Comparison of ENCODE assay signal across 9 mouse cellular contexts in genomic region chr2:85098824-85099511, GRCm38 (mm10). TPM values are rescaled to one million over a fixed set of nuclear protein-coding genes. Genes with fewer than 3 reads are reported as not detected.
DNase-seq lines count a peak whose midpoint lies in the region; ATAC-seq and TF ChIP-seq lines count a peak whose summit lies in the region.
"Had no signal": no experiment of that assay in that cellular context is flagged by ENCODE, and none has a peak within 500 bp of the region (broad histone marks: within the 10 kb centered on the region; RNA-seq: fewer than 3 reads in every experiment).

No protein-coding gene starts in this region.

- H3K36me3 ChIP-seq in midbrain, embryonic 15.5 days (replicated peaks), result no peaks in the 10 kb centered on the region
- H3K36me3 ChIP-seq in midbrain, embryonic 14.5 days (ENCODE audit: control insufficient read depth, insufficient read depth, low read length), result no peaks in the 10 kb centered on the region
- H3K36me3 ChIP-seq in heart, embryonic 12.5 days, result peaks cover 4% of the 10 kb centered on the region; the same call in 1 of the 2 replicates
- H3K36me3 ChIP-seq in small intestine, adult 2 months (ENCODE audit: control insufficient read depth, insufficient read depth, low read length), result no peaks in the 10 kb centered on the region
- no peaks in the 10 kb centered on the region for H3K36me3 ChIP-seq in forebrain, embryonic 14.5 days (ENCODE audit: control insufficient read depth, insufficient read depth, low read length)

- H3K9me3 ChIP-seq in midbrain, embryonic 15.5 days, result 0 out of 2 replicates have a peak, but pooled peaks cover 5% of the 10 kb centered on the region
- no peaks in the 10 kb centered on the region for H3K9me3 ChIP-seq in midbrain, embryonic 14.5 days (ENCODE audit: control insufficient read depth, low read length)
- H3K9me3 ChIP-seq in heart, embryonic 12.5 days (replicated peaks), result peaks cover 7% of the 10 kb centered on the region
- H3K9me3 ChIP-seq in forebrain, embryonic 14.5 days (replicated peaks; ENCODE audit: control insufficient read depth, low read length), result no peaks in the 10 kb centered on the region

- ATAC-seq in midbrain, embryonic 15.5 days (replicated peaks), result no peak
- no peak for ATAC-seq in midbrain, embryonic 14.5 days (ENCODE audit: low FRiP score, low TSS enrichment)
- ATAC-seq in heart, embryonic 12.5 days (ENCODE audit: insufficient number of reproducible peaks, low FRiP score), result peak; percentile 86
- ATAC-seq in forebrain, embryonic 14.5 days, result no peak
- ATAC-seq in CD4-positive, CD25-positive, alpha-beta regulatory T cell, adult 4 months, result no peak

- no peak overlapping the region for H3K4me3 ChIP-seq in midbrain, embryonic 15.5 days
- H3K4me3 ChIP-seq in midbrain, embryonic 14.5 days (replicated peaks; ENCODE audit: low read depth, low read length), result no peak overlapping the region
- no peak overlapping the region for H3K4me3 ChIP-seq in heart, embryonic 12.5 days
- H3K4me3 ChIP-seq in small intestine, adult 2 months (ENCODE audit: low read depth, low read length), result no peak overlapping the region
- no peak overlapping the region for H3K4me3 ChIP-seq in forebrain, embryonic 14.5 days (ENCODE audit: low read depth, low read length)
- H3K4me3 ChIP-seq: megakaryocyte, embryonic 14.5 days had no signal

- H3K27ac ChIP-seq in midbrain, embryonic 15.5 days, result 0 out of 2 replicates have a peak overlapping the region, but pooled peaks have one; percentile 12
- H3K27ac ChIP-seq in midbrain, embryonic 14.5 days (replicated peaks; ENCODE audit: low read depth, low read length), result no peak overlapping the region
- H3K27ac ChIP-seq in heart, embryonic 12.5 days (ENCODE audit: poor library complexity, severe bottlenecking), result peak overlapping the region; percentile 86
- peak overlapping the region; percentile 40 for H3K27ac ChIP-seq in small intestine, adult 2 months (ENCODE audit: insufficient read depth, low read depth, low read length)
- H3K27ac ChIP-seq in forebrain, embryonic 14.5 days (ENCODE audit: low read depth, low read length), result no peak overlapping the region

- 0 out of 2 replicates have a peak, but pooled peaks have one; percentile 8 for TF ChIP-seq POLR2A in small intestine, adult 2 months (IDR thresholded peaks at IDR 0.05; ENCODE audit: low read depth, low read length)

- H3K9ac ChIP-seq in midbrain, embryonic 15.5 days, result no peak overlapping the region
- no peak overlapping the region for H3K9ac ChIP-seq in midbrain, embryonic 14.5 days (replicated peaks; ENCODE audit: low read length)
- no peak overlapping the region for H3K9ac ChIP-seq in heart, embryonic 12.5 days
- no peak overlapping the region for H3K9ac ChIP-seq in forebrain, embryonic 14.5 days (ENCODE audit: low read length)

- no peak for DNase-seq in midbrain, embryonic 14.5 days
- DNase-seq in kidney, postnatal 4 days, result peak; percentile 64 to 72
- DNase-seq in forebrain, embryonic 14.5 days (ENCODE audit: low spot score), result no peak
- no peak for DNase-seq in embryo, embryonic 10.5 days (ENCODE audit: low spot score)

- no peak for TF ChIP-seq CTCF in small intestine, adult 2 months (IDR thresholded peaks at IDR 0.05; ENCODE audit: extremely low read depth, insufficient read length, insufficient replicate concordance, low read depth, low read length)

- H3K4me2 ChIP-seq in midbrain, embryonic 15.5 days, result no peak overlapping the region
- no peak overlapping the region for H3K4me2 ChIP-seq in midbrain, embryonic 14.5 days (ENCODE audit: low read length)
- peak overlapping the region; percentile 40 for H3K4me2 ChIP-seq in heart, embryonic 12.5 days
- no peak overlapping the region for H3K4me2 ChIP-seq in forebrain, embryonic 14.5 days (ENCODE audit: low read length)

- no peaks in the 10 kb centered on the region for H3K4me1 ChIP-seq in midbrain, embryonic 15.5 days
- H3K4me1 ChIP-seq in midbrain, embryonic 14.5 days (ENCODE audit: control insufficient read depth, insufficient read depth, low read length), result no peaks in the 10 kb centered on the region
- peaks cover 10% of the 10 kb centered on the region; the same call in 1 of the 2 replicates for H3K4me1 ChIP-seq in heart, embryonic 12.5 days (replicated peaks)
- peaks cover 24% of the 10 kb centered on the region; the same call in 1 of the 2 replicates for H3K4me1 ChIP-seq in small intestine, adult 2 months (ENCODE audit: control insufficient read depth, insufficient read depth, insufficient read length, low read length)
- no peaks in the 10 kb centered on the region for H3K4me1 ChIP-seq in forebrain, embryonic 14.5 days (ENCODE audit: control insufficient read depth, insufficient read depth, low read length)
- H3K4me1 ChIP-seq: megakaryocyte, embryonic 14.5 days had no signal

- no peaks in the 10 kb centered on the region for H3K27me3 ChIP-seq in midbrain, embryonic 15.5 days (replicated peaks)
- no peaks in the 10 kb centered on the region for H3K27me3 ChIP-seq in midbrain, embryonic 14.5 days (ENCODE audit: control insufficient read depth, insufficient read depth, low read length)
- H3K27me3 ChIP-seq in heart, embryonic 12.5 days (replicated peaks), result no peaks in the 10 kb centered on the region
- no peaks in the 10 kb centered on the region for H3K27me3 ChIP-seq in small intestine, adult 2 months (ENCODE audit: control insufficient read depth, insufficient read depth, low read length)
- H3K27me3 ChIP-seq in forebrain, embryonic 14.5 days (replicated peaks; ENCODE audit: control insufficient read depth, insufficient read depth, low read length), result no peaks in the 10 kb centered on the region

- 83% methylated on average over 7 of the region's 7 CpGs for WGBS in midbrain, embryonic 15.5 days
- WGBS in midbrain, embryonic 14.5 days, result 85% methylated on average over 7 of the region's 7 CpGs
- WGBS in heart, embryonic 12.5 days, result 40% methylated on average over 7 of the region's 7 CpGs
- 41% methylated on average over 7 of the region's 7 CpGs for WGBS in small intestine, adult 2 months
- 82% methylated on average over 7 of the region's 7 CpGs for WGBS in forebrain, embryonic 14.5 days

RNA-seq across cellular contexts. Expression of gene Aplnr, which starts 37.1 kb away (rescaled TPM):
- polyA plus RNA-seq in midbrain, embryonic 15.5 days (2015; fragmentation: Nextera tagmentation; extraction: Ambion mirVana), result 30.6 TPM in 2 replicates
- 10.7 and 27.7 TPM in 2 replicates for polyA plus RNA-seq in midbrain, embryonic 14.5 days (2014; fragmentation: Nextera tagmentation; extraction: Ambion mirVana)
- polyA plus RNA-seq in heart, embryonic 12.5 days (2016; fragmentation: Nextera tagmentation; extraction: Ambion mirVana), result 8.5 and 8.6 TPM in 2 replicates
- 2.7 and 4.7 TPM in 2 replicates for polyA plus RNA-seq in small intestine, adult 2 months (2012; rRNA removed)
- polyA plus RNA-seq in forebrain, embryonic 14.5 days (2014; fragmentation: Nextera tagmentation; extraction: Ambion mirVana), result 24.8 and 25.6 TPM in 2 replicates
- not detected for polyA plus RNA-seq in CD4-positive, CD25-positive, alpha-beta regulatory T cell, adult 4 months (2017; shearing (Covaris generic))

RNA-seq across cellular contexts. Expression of gene Tnks1bp1, which starts 51.1 kb away (rescaled TPM):
- 24.3 and 25.3 TPM in 2 replicates for polyA plus RNA-seq in midbrain, embryonic 15.5 days (2015; fragmentation: Nextera tagmentation; extraction: Ambion mirVana)
- polyA plus RNA-seq in midbrain, embryonic 14.5 days (2014; fragmentation: Nextera tagmentation; extraction: Ambion mirVana), result 7.9 and 10.4 TPM in 2 replicates
- polyA plus RNA-seq in heart, embryonic 12.5 days (2016; fragmentation: Nextera tagmentation; extraction: Ambion mirVana), result 33.2 and 36.6 TPM in 2 replicates
- 29.6 and 36.9 TPM in 2 replicates for polyA plus RNA-seq in small intestine, adult 2 months (2012; rRNA removed)
- 6.7 and 10.6 TPM in 2 replicates for polyA plus RNA-seq in forebrain, embryonic 14.5 days (2014; fragmentation: Nextera tagmentation; extraction: Ambion mirVana)
- polyA plus RNA-seq in CD4-positive, CD25-positive, alpha-beta regulatory T cell, adult 4 months (2017; shearing (Covaris generic)), result 1 to 10 TPM; 3.8 to 5.6 TPM

Comparison
In these comparisons a context has a peak if more than half of its experiments do, and no peak if none do; other contexts are left out.
1. H3K27ac ChIP-seq: peak in midbrain, embryonic 15.5 days (single experiment), heart, embryonic 12.5 days (single experiment) and small intestine, adult 2 months (single experiment); none in midbrain, embryonic 14.5 days (single experiment) and forebrain, embryonic 14.5 days (single experiment).
2. DNase-seq: peak in kidney, postnatal 4 days (2 of 2); none in midbrain, embryonic 14.5 days (single experiment), forebrain, embryonic 14.5 days (single experiment) and embryo, embryonic 10.5 days (single experiment).